Mouse (Mus musculus): ENCODE data around the gene Ctnna3.

GRCm38 (mm10) chr10:63572866-63573265 lies 143.0 kb downstream of the Ctnna3 start:
- TF ChIP-seq CTCF (IDR thresholded peaks at IDR 0.05; ENCODE audit: low read depth, low read length) (no peak), POLR2A (IDR thresholded peaks at IDR 0.05; ENCODE audit: extremely low read depth, insufficient read depth, low read length) (no peak)
